Mouse (Mus musculus) liver, embryonic 14.5 days (tissue): ENCODE results near the gene Bloc1s3.

ENCODE experiments used
- CTCF ChIP-seq: IDR thresholded peaks from 2 replicates; pipeline ENCODE4 v1.5.1; 2016; ENCODE audit warnings: antibody characterized with exemption, low read depth, control low read depth
- EP300 ChIP-seq: IDR thresholded peaks from 2 replicates; pipeline ENCODE4 v1.6.1; 2016; ENCODE audit warnings: antibody characterized with exemption, low read depth

DNA sequence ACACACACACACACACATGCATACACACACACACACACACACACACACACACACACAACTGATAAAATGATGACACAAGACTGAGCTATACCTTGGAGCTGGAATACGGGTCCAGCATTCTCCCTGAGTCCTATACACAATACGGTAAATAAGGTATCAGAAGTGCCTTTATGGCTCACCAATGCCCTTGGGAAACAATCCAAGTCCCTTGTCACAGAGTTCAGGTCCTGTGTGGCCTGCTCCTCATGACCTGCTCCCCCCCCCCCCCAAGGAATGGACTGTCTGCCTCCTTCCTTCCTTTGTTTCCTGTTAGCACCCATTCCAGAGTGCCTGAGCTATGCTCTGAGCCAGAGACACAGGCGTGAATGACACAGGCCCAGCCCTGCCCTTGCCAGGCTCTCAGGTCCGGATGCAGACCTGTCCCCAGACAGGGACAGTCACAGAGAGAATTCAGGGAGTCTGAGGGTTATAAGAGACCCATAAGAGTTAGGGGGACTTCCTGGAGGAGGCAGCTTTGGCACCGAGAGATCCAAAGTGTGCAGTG lies 41.5 kb downstream of the Bloc1s3 start:
- TF ChIP-seq CTCF: no peak
- TF ChIP-seq EP300: no peak
